Mouse (Mus musculus): ENCODE data around the gene Ect2l. TPM values are rescaled to one million over a fixed set of nuclear protein-coding genes. Genes with fewer than 3 reads are reported as not detected.
A peak's percentile ranks its signal among the peaks of the same experiment; 100 is the strongest.

Ect2l gene
- not detected in 2 replicates for polyA plus RNA-seq (2011; ENCODE audit: insufficient read depth, insufficient read length, low replicate concordance, missing spikeins)

- 6% methylated on average over 11 of the region's 11 CpGs for WGBS
- Histone ChIP-seq H3K4me1 (ENCODE audit: control insufficient read depth, insufficient read depth, low read length) (no peaks in the 10 kb centered on the region), H3K27ac (ENCODE audit: control insufficient read depth, insufficient read depth, low read depth, low read length, poor library complexity) (no peak within 1 kb of the TSS), H3K4me3 (replicated peaks; ENCODE audit: control insufficient read depth, low read depth, low read length) (no peak within 1 kb of the TSS)
- TF ChIP-seq CTCF (IDR thresholded peaks at IDR 0.05; ENCODE audit: control insufficient read depth, insufficient read depth, low read length) (peak; percentile 74), POLR2A (IDR thresholded peaks at IDR 0.05; ENCODE audit: borderline replicate concordance, control insufficient read depth, low read depth, low read length) (no peak)
These were observed at the start of gene Ect2l for GRCm38 (mm10) chr10:18210726-18211125. Gene Ect2l (minus strand): TSS chr10:18210890.

- WGBS = 84% methylated on average over 4 of the region's 4 CpGs
- Histone ChIP-seq H3K27ac (ENCODE audit: control insufficient read depth, insufficient read depth, low read depth, low read length, poor library complexity) (no peak overlapping the region), H3K4me1 (ENCODE audit: control insufficient read depth, insufficient read depth, low read length) (no peaks in the 10 kb centered on the region), H3K4me3 (replicated peaks; ENCODE audit: control insufficient read depth, low read depth, low read length) (no peak overlapping the region)
- TF ChIP-seq POLR2A (IDR thresholded peaks at IDR 0.05; ENCODE audit: borderline replicate concordance, control insufficient read depth, low read depth, low read length) (no peak), CTCF (IDR thresholded peaks at IDR 0.05; ENCODE audit: control insufficient read depth, insufficient read depth, low read length) (no peak)
These were observed 40.7 kb upstream of the Ect2l start for GRCm38 (mm10) chr10:18251345-18251744.

- H3K4me1 ChIP-seq (ENCODE audit: control insufficient read depth, insufficient read depth, low read length) = no peaks in the 10 kb centered on the region
- no peak overlapping the region for H3K4me3 ChIP-seq (replicated peaks; ENCODE audit: control insufficient read depth, low read depth, low read length)
- TF ChIP-seq CTCF (IDR thresholded peaks at IDR 0.05; ENCODE audit: control insufficient read depth, insufficient read depth, low read length) (no peak), POLR2A (IDR thresholded peaks at IDR 0.05; ENCODE audit: borderline replicate concordance, control insufficient read depth, low read depth, low read length) (no peak)
- H3K27ac ChIP-seq (ENCODE audit: control insufficient read depth, insufficient read depth, low read depth, low read length, poor library complexity) = no peak overlapping the region
- 30% methylated on average over 2 of the region's 2 CpGs for WGBS
These were observed 32.9 kb upstream of the Ect2l start for GRCm38 (mm10) chr10:18243614-18244013.

GRCm38 (mm10) chr10:18237191-18237590 lies 26.5 kb upstream of the Ect2l start:
- no peak for TF ChIP-seq POLR2A (IDR thresholded peaks at IDR 0.05; ENCODE audit: borderline replicate concordance, control insufficient read depth, low read depth, low read length)
- no peak for TF ChIP-seq CTCF (IDR thresholded peaks at IDR 0.05; ENCODE audit: control insufficient read depth, insufficient read depth, low read length)
- no peak overlapping the region for H3K27ac ChIP-seq (ENCODE audit: control insufficient read depth, insufficient read depth, low read depth, low read length, poor library complexity)

GRCm38 (mm10) chr10:18236328-18236927 lies 25.7 kb upstream of the Ect2l start:
- TF ChIP-seq CTCF (IDR thresholded peaks at IDR 0.05; ENCODE audit: control insufficient read depth, insufficient read depth, low read length) = no peak
- TF ChIP-seq POLR2A (IDR thresholded peaks at IDR 0.05; ENCODE audit: borderline replicate concordance, control insufficient read depth, low read depth, low read length) = no peak
- WGBS = 72% methylated on average over 5 of the region's 5 CpGs
- Histone ChIP-seq H3K4me1 (ENCODE audit: control insufficient read depth, insufficient read depth, low read length) (no peaks in the 10 kb centered on the region), H3K4me3 (replicated peaks; ENCODE audit: control insufficient read depth, low read depth, low read length) (no peak overlapping the region), H3K27ac (ENCODE audit: control insufficient read depth, insufficient read depth, low read depth, low read length, poor library complexity) (no peak overlapping the region)

More at GRCm38 (mm10) chr10:18237191-18237590, 26.5 kb upstream of the Ect2l start:
- H3K4me1 ChIP-seq (ENCODE audit: control insufficient read depth, insufficient read depth, low read length) = no peaks in the 10 kb centered on the region
- no peak overlapping the region for H3K4me3 ChIP-seq (replicated peaks; ENCODE audit: control insufficient read depth, low read depth, low read length)
- WGBS = 62% methylated on average over 7 of the region's 7 CpGs

GRCm38 (mm10) chr10:18235402-18235747 lies 24.7 kb upstream of the Ect2l start:
- Histone ChIP-seq H3K4me3 (replicated peaks; ENCODE audit: control insufficient read depth, low read depth, low read length) (peak overlapping the region; percentile 96), H3K27ac (ENCODE audit: control insufficient read depth, insufficient read depth, low read depth, low read length, poor library complexity) (no peak overlapping the region), H3K4me1 (ENCODE audit: control insufficient read depth, insufficient read depth, low read length) (no peaks in the 10 kb centered on the region)
- 18% methylated on average over 14 of the region's 14 CpGs for WGBS
- no peak for TF ChIP-seq POLR2A (IDR thresholded peaks at IDR 0.05; ENCODE audit: borderline replicate concordance, control insufficient read depth, low read depth, low read length)
- no peak for TF ChIP-seq CTCF (IDR thresholded peaks at IDR 0.05; ENCODE audit: control insufficient read depth, insufficient read depth, low read length)

- TF ChIP-seq POLR2A (IDR thresholded peaks at IDR 0.05; ENCODE audit: borderline replicate concordance, control insufficient read depth, low read depth, low read length) (peak; percentile 37; the same call in 1 of the 2 replicates), CTCF (IDR thresholded peaks at IDR 0.05; ENCODE audit: control insufficient read depth, insufficient read depth, low read length) (no peak)
- peak within 1 kb of the TSS; percentile 75 for H3K27ac ChIP-seq (ENCODE audit: control insufficient read depth, insufficient read depth, low read depth, low read length, poor library complexity)
- H3K4me3 ChIP-seq (replicated peaks; ENCODE audit: control insufficient read depth, low read depth, low read length) = peak within 1 kb of the TSS; percentile 96
- WGBS = 1% methylated on average over 41 of the region's 41 CpGs
- H3K4me1 ChIP-seq (ENCODE audit: control insufficient read depth, insufficient read depth, low read length) = no peaks in the 10 kb centered on the region
These were observed 24.1 kb upstream of the Ect2l start, which contains the start of gene Ccdc28a for GRCm38 (mm10) chr10:18234560-18235401. Gene Ccdc28a (minus strand): TSS chr10:18234998.

GRCm38 (mm10) chr10:18233891-18234290 lies 23.2 kb upstream of the Ect2l start:
- TF ChIP-seq POLR2A (IDR thresholded peaks at IDR 0.05; ENCODE audit: borderline replicate concordance, control insufficient read depth, low read depth, low read length) = no peak
- TF ChIP-seq CTCF (IDR thresholded peaks at IDR 0.05; ENCODE audit: control insufficient read depth, insufficient read depth, low read length) = no peak
- H3K4me1 ChIP-seq (ENCODE audit: control insufficient read depth, insufficient read depth, low read length) = no peaks in the 10 kb centered on the region
- WGBS = 47% methylated on average over 3 of the region's 3 CpGs
- H3K27ac ChIP-seq (ENCODE audit: control insufficient read depth, insufficient read depth, low read depth, low read length, poor library complexity) = no peak overlapping the region
- H3K4me3 ChIP-seq (replicated peaks; ENCODE audit: control insufficient read depth, low read depth, low read length) = no peak overlapping the region
